Mouse (Mus musculus) G1E-ER4 (cell line): ENCODE results near the gene 9530068E07Rik. TPM values are rescaled to one million over a fixed set of nuclear protein-coding genes. Genes with fewer than 3 reads are reported as not detected.

ENCODE experiments used
- GATA1 ChIP-seq: IDR thresholded peaks from one replicate; pipeline ENCODE4 v1.8.0; 2012; ENCODE audit warnings: low read length, inconsistent platforms
- polyA plus RNA-seq: library from polyadenylated mRNA; stranded (reverse); fragments of >175 nt; gene quantifications from 2 replicates; pipeline ENCODE4 v1.2.3, GENCODE M21; 2012

The 9530068E07Rik gene
- polyA plus RNA-seq, 1 experiment: 206 TPM

GRCm38 (mm10) chr11:52368176-52368985 is 27.8 kb upstream of the 9530068E07Rik start:
- no peak for TF ChIP-seq GATA1

GRCm38 (mm10) chr11:52369252-52370134 is 26.7 kb upstream of the 9530068E07Rik start:
- no peak for TF ChIP-seq GATA1

- TF ChIP-seq GATA1: no peak
Observed at GRCm38 (mm10) chr11:52370135-52370452, 26.1 kb upstream of the 9530068E07Rik start.

- no peak for TF ChIP-seq GATA1
Observed at GRCm38 (mm10) chr11:52370538-52370937, 25.7 kb upstream of the 9530068E07Rik start.

GRCm38 (mm10) chr11:52373841-52374240 is 22.4 kb upstream of the 9530068E07Rik start:
- no peak for TF ChIP-seq GATA1

GRCm38 (mm10) chr11:52374340-52374739 is 21.9 kb upstream of the 9530068E07Rik start:
- no peak for TF ChIP-seq GATA1

GRCm38 (mm10) chr11:52377579-52377978 is 18.6 kb upstream of the 9530068E07Rik start:
- TF ChIP-seq GATA1: no peak

- no peak for TF ChIP-seq GATA1
Observed at GRCm38 (mm10) chr11:52379241-52379640, 17.0 kb upstream of the 9530068E07Rik start.

GRCm38 (mm10) chr11:52383741-52384140 is 12.5 kb upstream of the 9530068E07Rik start:
- no peak for TF ChIP-seq GATA1

- no peak for TF ChIP-seq GATA1
Observed at GRCm38 (mm10) chr11:52384667-52385066, 11.6 kb upstream of the 9530068E07Rik start.

- TF ChIP-seq GATA1: no peak
Observed at GRCm38 (mm10) chr11:52386892-52387291, 9.3 kb upstream of the 9530068E07Rik start.

GRCm38 (mm10) chr11:52388150-52388549 is 8.1 kb upstream of the 9530068E07Rik start:
- TF ChIP-seq GATA1: no peak

GRCm38 (mm10) chr11:52389933-52390332 is 6.3 kb upstream of the 9530068E07Rik start:
- TF ChIP-seq GATA1: no peak

- no peak for TF ChIP-seq GATA1
Observed at GRCm38 (mm10) chr11:52394494-52394893, 1.7 kb upstream of the 9530068E07Rik start.

- no peak for TF ChIP-seq GATA1
Observed at GRCm38 (mm10) chr11:52395343-52395742, 885 bp upstream of the 9530068E07Rik start.

GRCm38 (mm10) chr11:52396597-52397188 is 465 bp downstream of the 9530068E07Rik start:
- no peak for TF ChIP-seq GATA1
